Comparison of ENCODE assay signal across 13 mouse cellular contexts in the genomic region with DNA sequence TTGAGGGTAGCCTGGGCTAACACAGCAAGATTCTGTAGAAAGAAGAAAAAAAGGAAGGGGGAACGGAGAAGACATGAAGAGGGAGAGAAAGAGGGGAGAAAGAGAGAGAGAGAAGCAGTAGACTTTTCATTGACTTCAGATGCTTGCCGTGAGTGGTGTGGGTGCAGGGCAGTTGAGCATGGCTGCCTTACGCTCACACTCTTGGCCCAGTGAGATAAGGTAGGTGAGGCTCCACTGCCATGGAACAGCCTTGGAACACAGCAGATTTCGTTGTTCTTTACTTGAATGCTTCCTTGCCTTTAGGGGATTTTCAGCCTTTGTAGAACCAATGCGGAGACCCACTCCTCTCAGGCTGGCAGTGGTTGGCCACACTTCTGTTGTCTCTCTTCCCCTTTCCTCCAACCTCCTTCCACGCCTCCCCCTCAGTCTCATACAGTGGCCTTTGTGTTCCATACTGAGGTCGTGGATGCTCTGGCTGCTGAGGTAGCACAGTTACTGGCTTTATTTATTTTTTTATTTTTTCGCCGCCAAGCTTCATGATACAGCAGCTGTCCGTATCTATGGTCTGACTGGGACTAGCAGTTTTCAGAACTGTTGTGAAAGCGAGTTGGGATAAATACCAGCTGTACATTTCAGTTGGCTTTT. TPM values are rescaled to one million over a fixed set of nuclear protein-coding genes. Genes with fewer than 3 reads are reported as not detected.
A peak's percentile ranks its signal among the peaks of the same experiment; 100 is the strongest.
DNase-seq lines count a peak whose midpoint lies in the region; ATAC-seq and TF ChIP-seq lines count a peak whose summit lies in the region.
"Had no signal": no experiment of that assay in that cellular context is flagged by ENCODE, and none has a peak within 500 bp of the region (broad histone marks: within the 10 kb centered on the region; RNA-seq: fewer than 3 reads in every experiment).

No protein-coding gene starts in this region.

- TF ChIP-seq CTCF in forebrain, postnatal 0 days (IDR thresholded peaks at IDR 0.05; ENCODE audit: low read depth) = no peak

- no peaks in the 10 kb centered on the region for H3K36me3 ChIP-seq in forebrain, embryonic 11.5 days (ENCODE audit: control insufficient read depth, insufficient read depth, low read length)
- H3K36me3 ChIP-seq in forebrain, postnatal 0 days (ENCODE audit: insufficient read depth) = peaks cover 16% of the 10 kb centered on the region
- peaks cover 8% of the 10 kb centered on the region; the same call in 1 of the 2 replicates for H3K36me3 ChIP-seq in liver, embryonic 11.5 days (ENCODE audit: control insufficient read depth, insufficient read depth, low read length)

- H3K9ac ChIP-seq in forebrain, embryonic 11.5 days (ENCODE audit: low read length) = no peak overlapping the region
- no peak overlapping the region for H3K9ac ChIP-seq in forebrain, postnatal 0 days
- no peak overlapping the region for H3K9ac ChIP-seq in liver, embryonic 11.5 days (ENCODE audit: low read depth, low read length)
- H3K9ac ChIP-seq: embryonic facial prominence, embryonic 13.5 days had no signal

- H3K4me2 ChIP-seq in forebrain, embryonic 11.5 days (ENCODE audit: low read depth, low read length, severe bottlenecking) = no peak overlapping the region
- H3K4me2 ChIP-seq in forebrain, postnatal 0 days (ENCODE audit: low read depth) = no peak overlapping the region
- peak overlapping the region; percentile 12; the same call in 1 of the 2 replicates for H3K4me2 ChIP-seq in liver, embryonic 11.5 days
- H3K4me2 ChIP-seq: embryonic facial prominence, embryonic 13.5 days had no signal

- ATAC-seq in forebrain, embryonic 11.5 days (replicated peaks; ENCODE audit: low FRiP score) = no peak
- no peak for ATAC-seq in forebrain, postnatal 0 days
- peak; percentile 82 for ATAC-seq in liver, embryonic 11.5 days (replicated peaks; ENCODE audit: low FRiP score)
- peak; percentile 92 for ATAC-seq in megakaryocyte-erythroid progenitor cell, adult 5-6 weeks (replicated peaks; ENCODE audit: low FRiP score, low TSS enrichment, poor library complexity, severe bottlenecking)
- ATAC-seq: forebrain, embryonic 16.5 days had no signal

- 85% methylated on average over 11 of the region's 11 CpGs for WGBS in forebrain, embryonic 11.5 days
- WGBS in forebrain, postnatal 0 days = 72% methylated on average over 11 of the region's 11 CpGs
- WGBS in liver, embryonic 11.5 days = 69% methylated on average over 11 of the region's 11 CpGs

- H3K9me3 ChIP-seq in forebrain, embryonic 11.5 days (ENCODE audit: control insufficient read depth, low read length) = no peaks in the 10 kb centered on the region
- H3K9me3 ChIP-seq in forebrain, postnatal 0 days (ENCODE audit: low read length) = no peaks in the 10 kb centered on the region
- H3K9me3 ChIP-seq in liver, embryonic 11.5 days (ENCODE audit: control insufficient read depth, low read length) = no peaks in the 10 kb centered on the region
- H3K9me3 ChIP-seq: embryonic facial prominence, embryonic 13.5 days had no signal

- 0 out of 2 replicates have a peak, but pooled peaks cover 2% of the 10 kb centered on the region for H3K4me1 ChIP-seq in forebrain, embryonic 11.5 days (replicated peaks; ENCODE audit: control insufficient read depth, insufficient read depth, low read length)
- no peaks in the 10 kb centered on the region for H3K4me1 ChIP-seq in forebrain, postnatal 0 days (ENCODE audit: insufficient read depth)
- H3K4me1 ChIP-seq in liver, embryonic 11.5 days (replicated peaks; ENCODE audit: control insufficient read depth, insufficient read depth, low read length) = peaks cover 14% of the 10 kb centered on the region

- H3K4me3 ChIP-seq in forebrain, embryonic 11.5 days (ENCODE audit: low read depth, low read length) = no peak overlapping the region
- H3K4me3 ChIP-seq in forebrain, postnatal 0 days (ENCODE audit: low read depth, low read length) = no peak overlapping the region
- H3K4me3 ChIP-seq in liver, embryonic 11.5 days (ENCODE audit: low read depth, low read length) = no peak overlapping the region
- H3K4me3 ChIP-seq: embryonic facial prominence, embryonic 13.5 days; left cerebral cortex, adult 2 months had no signal

- H3K27ac ChIP-seq in forebrain, embryonic 11.5 days (ENCODE audit: low read depth, low read length) = no peak overlapping the region
- no peak overlapping the region for H3K27ac ChIP-seq in forebrain, postnatal 0 days (ENCODE audit: low read depth, low read length)
- H3K27ac ChIP-seq in liver, embryonic 11.5 days (ENCODE audit: low read depth, low read length) = no peak overlapping the region
- H3K27ac ChIP-seq: embryonic facial prominence, embryonic 13.5 days; left cerebral cortex, adult 2 months had no signal

- DNase-seq in forebrain, embryonic 11.5 days (ENCODE audit: low spot score) = peak; percentile 14
- no peak for DNase-seq in forebrain, postnatal 0 days
- peak; percentile 23 for DNase-seq in layer of hippocampus, adult 9-11 months
- DNase-seq in layer of hippocampus, postnatal 25 days (ENCODE audit: extremely low spot score in 1 of 2, low spot score in 1 of 2) = no peak
- DNase-seq in liver, embryonic 11.5 days (ENCODE audit: low spot score) = no peak
- DNase-seq in thymus, postnatal 0 days (ENCODE audit: low spot score) = no peak
- DNase-seq in frontal cortex, postnatal 36 days (ENCODE audit: low spot score in 2 of 2) = no peak
- DNase-seq: cerebellum, adult 9-11 months; heart, postnatal 36 days had no signal

- H3K27me3 ChIP-seq in forebrain, embryonic 11.5 days (ENCODE audit: control insufficient read depth, insufficient read depth, low read length) = no peaks in the 10 kb centered on the region
- no peaks in the 10 kb centered on the region for H3K27me3 ChIP-seq in forebrain, postnatal 0 days (ENCODE audit: insufficient read depth, low read length)
- no peaks in the 10 kb centered on the region for H3K27me3 ChIP-seq in liver, embryonic 11.5 days (replicated peaks; ENCODE audit: control insufficient read depth, insufficient read depth, low read length)
- H3K27me3 ChIP-seq: embryonic facial prominence, embryonic 13.5 days had no signal

RNA-seq across cellular contexts. Expression of a gene that starts 55.9 kb away (rescaled TPM):
- polyA plus RNA-seq in forebrain, embryonic 11.5 days (2014; fragmentation: Nextera tagmentation; extraction: Ambion mirVana) = 33.4 and 35.3 TPM in 2 replicates
- total RNA-seq in forebrain, postnatal 0 days (2014; rRNA removed) = 50.8 and 71.4 TPM in 2 replicates
- 58.9 and 73.7 TPM in 2 replicates for polyA plus RNA-seq in forebrain, postnatal 0 days (2015; fragmentation: Nextera tagmentation; extraction: Ambion mirVana)
- total RNA-seq in layer of hippocampus, postnatal 25 days (2021) = 100 to 1,000 TPM; 115 to 120 TPM
- 30.8 and 36.0 TPM in 2 replicates for polyA plus RNA-seq in liver, embryonic 11.5 days (2014; fragmentation: Nextera tagmentation; extraction: Ambion mirVana)
- 17.2 and 20.5 TPM in 2 replicates for total RNA-seq in megakaryocyte-erythroid progenitor cell, adult 5-6 weeks (2014; fragmentation: Nextera tagmentation)
- 19.2 and 23.6 TPM in 2 replicates for total RNA-seq in megakaryocyte-erythroid progenitor cell, adult 5-6 weeks (2017)
- polyA plus RNA-seq in thymus, postnatal 0 days (2015; fragmentation: Nextera tagmentation; extraction: Ambion mirVana) = 8.9 and 10.5 TPM in 2 replicates

Comparison
In these comparisons a context has a peak if more than half of its experiments do, and no peak if none do; other contexts are left out.
1. DNase-seq: peak in forebrain, embryonic 11.5 days (single experiment) and layer of hippocampus, adult 9-11 months (single experiment); none in forebrain, postnatal 0 days (single experiment), layer of hippocampus, postnatal 25 days (0 of 2), liver, embryonic 11.5 days (single experiment), thymus, postnatal 0 days (single experiment) and frontal cortex, postnatal 36 days (0 of 2).
2. ATAC-seq: peak in liver, embryonic 11.5 days (single experiment) and megakaryocyte-erythroid progenitor cell, adult 5-6 weeks (single experiment); none in forebrain, embryonic 11.5 days (single experiment) and forebrain, postnatal 0 days (single experiment).